Mouse (Mus musculus) kidney, embryonic 15.5 days (tissue): Measurements from ENCODE around the gene Comt. TPM values are rescaled to one million over a fixed set of nuclear protein-coding genes. Genes with fewer than 3 reads are reported as not detected.

ENCODE experiments used
- ATAC-seq: fragments of 200-750 bp; cut with Nextera tagmentation; replicated peaks from 2 replicates; pipeline ENCODE4 v1.8.0; 2017; ENCODE audit warnings: moderate TSS enrichment; ENCODE audit not compliant: low FRiP score
- H3K27ac ChIP-seq: fragments of 300-500 bp; sonication (generic); 2 replicates; pipeline ENCODE4 v1.5.1; 2015; ENCODE audit warnings: mild to moderate bottlenecking, inconsistent platforms
- H3K27me3 ChIP-seq: fragments of 300-500 bp; sonication (generic); 2 replicates; pipeline ENCODE4 v1.6.1; 2015; ENCODE audit warnings: inconsistent platforms
- H3K36me3 ChIP-seq: fragments of 300-500 bp; sonication (generic); 2 replicates; pipeline ENCODE4 v1.6.1; 2015; ENCODE audit warnings: inconsistent platforms
- H3K4me1 ChIP-seq: fragments of 300-500 bp; sonication (generic); 2 replicates; pipeline ENCODE4 v1.6.1; 2015; ENCODE audit warnings: inconsistent platforms
- H3K4me2 ChIP-seq: fragments of 300-500 bp; sonication (generic); 2 replicates; pipeline ENCODE4 v1.6.1; 2015; ENCODE audit warnings: moderate library complexity, mild to moderate bottlenecking, inconsistent platforms
- H3K4me3 ChIP-seq: fragments of 300-500 bp; sonication (generic); replicated peaks from 2 replicates; pipeline ENCODE4 v1.5.1; 2015; ENCODE audit warnings: mild to moderate bottlenecking, inconsistent platforms
- H3K9ac ChIP-seq: fragments of 300-500 bp; sonication (generic); 2 replicates; pipeline ENCODE4 v1.6.1; 2015; ENCODE audit warnings: mild to moderate bottlenecking, inconsistent platforms
- H3K9me3 ChIP-seq: fragments of 300-500 bp; sonication (generic); replicated peaks from 2 replicates; pipeline ENCODE4 v1.6.1; 2016; ENCODE audit warnings: inconsistent platforms
- WGBS: fragments of 180-500 bp; shearing (Covaris S2); methylation state at CpG from one replicate; pipeline ENCODE4 v1.1.7; 2015; ENCODE audit warnings: mixed read lengths; 5-methylcytosine and 5-hydroxymethylcytosine counted together
- polyA plus RNA-seq: library from polyadenylated mRNA; unstranded; fragments of >200 nt; fragmentation: Nextera tagmentation; extraction: Ambion mirVana; gene quantifications from 2 replicates; pipeline ENCODE4 v1.2.1, GENCODE M21; 2015

Gene Comt
- polyA plus RNA-seq, 1 experiment from 2014 or later = 103 TPM

DNA sequence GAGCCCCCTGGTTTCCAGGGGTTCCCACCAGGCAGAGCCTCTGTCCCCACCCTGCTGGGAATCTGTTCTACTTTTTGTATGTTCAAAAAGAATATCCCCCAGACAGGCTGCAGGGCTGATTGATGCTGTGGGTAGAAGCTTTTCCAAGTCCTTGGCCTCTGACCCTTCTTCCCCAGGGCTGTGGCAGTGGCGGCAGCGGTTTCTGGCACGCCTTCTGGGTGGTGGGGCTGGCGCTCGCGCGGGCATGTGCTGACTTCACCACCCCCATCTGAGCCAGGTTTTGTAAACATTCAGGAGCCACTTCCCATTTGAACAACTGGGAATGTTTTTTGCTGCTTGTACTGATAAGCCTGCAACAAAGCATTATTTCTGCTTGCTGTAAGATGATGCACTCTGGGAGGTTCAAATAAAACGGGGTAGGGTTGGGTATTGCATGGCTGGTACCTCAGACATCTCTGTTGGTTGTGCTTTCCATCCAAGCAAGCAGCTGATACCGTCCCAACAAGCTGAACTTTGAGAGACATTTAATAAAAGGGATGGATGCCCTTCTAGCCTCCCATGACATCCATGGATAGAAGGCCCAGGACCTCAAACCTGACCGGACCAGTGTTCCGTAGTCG is 32.8 kb upstream of the Comt start:
- peaks cover 19% of the 10 kb centered on the region for H3K36me3 ChIP-seq
- 11% methylated on average over 12 of the region's 12 CpGs for WGBS
- no peak; the same call in 1 of the 2 replicates for ATAC-seq
- H3K4me1 ChIP-seq = peaks cover 22% of the 10 kb centered on the region
- H3K9me3 ChIP-seq = no peaks in the 10 kb centered on the region
- H3K27ac ChIP-seq = 0 out of 2 replicates have a peak overlapping the region, but pooled peaks have one; percentile 7
- peak overlapping the region; percentile 15 for H3K4me2 ChIP-seq
- no peak overlapping the region for H3K9ac ChIP-seq
- no peak overlapping the region for H3K4me3 ChIP-seq
- H3K27me3 ChIP-seq = peaks cover 25% of the 10 kb centered on the region

DNA sequence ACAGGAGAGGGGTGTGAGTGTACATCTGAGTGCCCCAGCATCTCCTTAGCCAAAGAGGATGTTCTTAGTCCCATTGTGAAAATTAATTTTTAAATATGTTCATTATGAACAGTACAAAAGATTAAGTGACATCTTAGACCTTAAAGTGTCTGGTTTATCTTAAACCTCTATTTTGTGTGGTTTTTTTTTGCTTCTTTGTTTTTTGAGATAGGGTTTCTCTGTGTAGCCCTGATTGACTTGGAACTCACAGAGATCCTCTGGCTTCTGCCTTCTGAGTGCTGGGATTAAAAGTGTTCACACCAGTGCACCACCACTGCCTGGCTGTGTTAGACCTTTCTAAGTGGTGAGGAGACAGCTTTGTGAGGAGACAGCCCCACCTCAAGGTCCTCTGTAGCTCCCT is 32.0 kb upstream of the Comt start:
- H3K27me3 ChIP-seq = peaks cover 30% of the 10 kb centered on the region
- no peak overlapping the region for H3K4me3 ChIP-seq
- peaks cover 19% of the 10 kb centered on the region for H3K36me3 ChIP-seq
- no peak overlapping the region for H3K27ac ChIP-seq
- peaks cover 28% of the 10 kb centered on the region for H3K4me1 ChIP-seq
- H3K4me2 ChIP-seq = no peak overlapping the region
- no peak for ATAC-seq
- no peak overlapping the region for H3K9ac ChIP-seq
- no peaks in the 10 kb centered on the region for H3K9me3 ChIP-seq

DNA sequence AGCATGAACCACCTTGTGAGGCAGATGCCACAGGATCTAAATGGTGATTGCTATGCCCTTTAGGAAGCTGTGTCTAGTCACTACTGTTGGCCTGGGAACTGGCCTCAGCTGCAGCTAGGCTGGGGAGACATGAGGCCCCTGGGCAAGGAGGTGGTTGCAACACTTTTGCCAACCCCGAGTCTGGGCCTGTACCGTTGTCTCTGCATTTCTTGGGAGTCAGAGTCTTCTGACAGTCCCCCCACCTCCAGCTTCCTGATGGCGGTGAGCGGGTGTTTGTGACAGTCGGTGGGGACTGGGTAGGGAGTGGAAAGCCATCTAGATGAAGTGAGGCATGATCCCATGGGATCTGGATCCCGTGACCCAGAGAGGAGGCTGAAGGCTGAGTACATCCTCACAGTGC is 28.8 kb upstream of the Comt start:
- no peak for ATAC-seq
- Histone ChIP-seq H3K9me3 (no peaks in the 10 kb centered on the region), H3K4me2 (no peak overlapping the region), H3K36me3 (peaks cover 19% of the 10 kb centered on the region), H3K4me3 (no peak overlapping the region), H3K27ac (no peak overlapping the region), H3K4me1 (peaks cover 43% of the 10 kb centered on the region), H3K27me3 (peaks cover 28% of the 10 kb centered on the region), H3K9ac (no peak overlapping the region)
- 87% methylated on average over 6 of the region's 6 CpGs for WGBS

DNA sequence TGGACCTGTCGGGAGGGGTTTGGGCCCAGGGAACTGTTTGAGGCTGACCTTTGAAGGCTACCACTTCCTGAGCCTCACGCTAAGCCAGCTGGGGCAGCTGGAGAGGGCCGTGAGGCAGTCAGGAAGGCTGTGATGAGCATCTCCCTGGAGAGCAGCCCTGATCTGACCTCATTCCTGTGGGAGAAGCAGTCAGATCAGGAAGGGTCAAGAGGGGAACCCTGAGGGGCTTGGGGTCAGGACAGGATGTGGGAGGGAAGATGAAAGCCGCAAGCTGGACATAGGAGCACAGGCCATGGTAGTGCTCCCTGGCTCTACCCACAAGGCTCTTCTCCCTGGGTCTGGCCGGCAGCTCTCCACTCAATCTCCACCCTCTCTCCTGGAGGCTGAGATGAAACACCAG is 27.2 kb upstream of the Comt start:
- peaks cover 31% of the 10 kb centered on the region for H3K4me1 ChIP-seq
- 0 out of 2 replicates have a peak, but pooled peaks have one; percentile 7 for ATAC-seq
- 26% methylated on average over 5 of the region's 5 CpGs for WGBS
- H3K4me2 ChIP-seq = no peak overlapping the region
- no peak overlapping the region for H3K9ac ChIP-seq
- no peak overlapping the region for H3K4me3 ChIP-seq
- H3K36me3 ChIP-seq = peaks cover 19% of the 10 kb centered on the region
- H3K27me3 ChIP-seq = peaks cover 33% of the 10 kb centered on the region
- H3K9me3 ChIP-seq = no peaks in the 10 kb centered on the region
- no peak overlapping the region for H3K27ac ChIP-seq

DNA sequence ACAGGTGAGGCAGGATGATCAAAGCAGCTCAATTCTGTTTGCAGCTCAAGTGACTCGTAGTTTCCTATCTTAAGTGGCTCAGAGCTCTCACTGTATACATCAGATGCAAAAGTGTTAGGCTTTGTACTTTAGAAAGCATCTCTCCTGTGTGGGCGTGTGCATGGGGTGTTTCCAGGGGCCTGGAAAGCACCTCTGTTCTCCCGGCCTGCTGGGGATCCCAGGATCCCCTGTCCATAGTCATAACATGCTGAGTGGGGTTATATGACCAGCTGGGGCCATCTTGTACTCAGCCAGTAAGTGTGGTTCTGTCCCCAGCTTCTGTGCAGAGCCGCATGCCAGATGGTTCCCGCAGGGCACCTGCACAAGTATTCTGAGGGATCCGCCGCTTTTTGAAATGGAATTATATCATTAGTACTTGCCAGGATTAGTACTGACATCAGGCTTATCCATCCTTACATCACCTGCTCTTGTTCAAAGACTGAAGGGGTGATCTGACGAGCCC is 25.8 kb upstream of the Comt start:
- Histone ChIP-seq H3K4me1 (peaks cover 42% of the 10 kb centered on the region), H3K4me3 (no peak overlapping the region), H3K4me2 (no peak overlapping the region), H3K27ac (no peak overlapping the region), H3K27me3 (peaks cover 26% of the 10 kb centered on the region), H3K9ac (no peak overlapping the region; the same call in 1 of the 2 replicates), H3K36me3 (peaks cover 14% of the 10 kb centered on the region), H3K9me3 (no peaks in the 10 kb centered on the region)
- no peak for ATAC-seq
- WGBS = 82% methylated on average over 8 of the region's 8 CpGs

DNA sequence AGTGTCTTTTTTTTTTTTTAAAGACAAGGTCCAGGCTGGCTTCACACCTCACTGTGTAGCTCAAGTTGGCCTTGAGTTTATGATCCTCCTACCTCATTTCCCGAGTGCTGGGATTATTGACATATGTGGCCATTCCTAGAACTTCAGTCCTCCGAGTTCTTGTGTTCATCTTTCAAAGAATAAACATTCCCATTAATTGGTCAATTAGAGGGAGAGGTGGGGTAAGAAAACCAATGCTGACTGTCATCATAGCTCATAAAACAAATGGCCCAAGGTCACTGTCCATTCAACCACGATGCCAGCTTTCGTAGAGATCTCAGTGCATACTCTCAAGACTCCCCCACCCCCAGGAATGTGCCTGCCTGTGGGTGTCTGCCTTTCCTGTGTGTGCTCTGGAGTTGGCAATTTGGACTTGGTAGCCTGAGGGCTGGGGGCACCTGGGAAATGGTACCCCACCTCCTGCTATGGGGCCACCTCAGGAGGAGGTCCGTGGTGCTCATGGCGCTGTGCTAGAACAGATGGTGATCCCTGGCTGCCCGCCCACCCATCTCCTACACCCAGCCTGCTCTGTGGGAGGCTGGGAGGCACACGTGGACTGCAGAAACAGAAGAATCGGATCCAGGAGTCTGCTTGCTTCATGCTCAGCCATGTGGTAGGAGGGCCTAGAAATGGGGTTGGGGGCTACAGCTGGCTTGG is 25.0 kb upstream of the Comt start:
- Histone ChIP-seq H3K27me3 (peaks cover 19% of the 10 kb centered on the region), H3K9ac (no peak overlapping the region; the same call in 1 of the 2 replicates), H3K9me3 (no peaks in the 10 kb centered on the region), H3K4me1 (peaks cover 49% of the 10 kb centered on the region), H3K27ac (no peak overlapping the region), H3K4me2 (no peak overlapping the region), H3K4me3 (no peak overlapping the region), H3K36me3 (peaks cover 6% of the 10 kb centered on the region)
- 33% methylated on average over 9 of the region's 9 CpGs for WGBS
- peak; percentile 59 for ATAC-seq

DNA sequence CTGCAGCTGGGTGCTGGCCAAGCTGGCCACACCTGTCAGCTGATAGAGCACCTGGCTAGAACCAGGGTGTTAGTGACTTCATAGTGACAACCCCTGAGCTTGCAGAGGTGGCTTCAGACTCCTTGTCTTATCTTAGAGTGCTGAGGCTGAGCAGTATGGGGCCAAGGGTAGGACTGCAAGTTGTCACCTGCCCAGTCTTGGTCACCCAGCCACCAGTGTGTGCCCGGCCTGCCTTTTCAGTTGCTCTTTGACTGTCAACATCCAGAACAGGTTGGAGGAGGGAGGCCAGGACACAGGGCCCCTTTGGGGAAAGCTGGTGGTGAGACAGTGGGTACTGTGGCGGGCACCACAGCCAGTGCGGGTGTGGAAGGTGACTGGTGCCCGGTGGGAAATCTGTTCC is 22.4 kb upstream of the Comt start:
- Histone ChIP-seq H3K27me3 (peaks cover 11% of the 10 kb centered on the region), H3K9ac (no peak overlapping the region), H3K9me3 (no peaks in the 10 kb centered on the region), H3K4me3 (no peak overlapping the region), H3K4me2 (no peak overlapping the region), H3K4me1 (peaks cover 46% of the 10 kb centered on the region), H3K36me3 (peaks cover 12% of the 10 kb centered on the region), H3K27ac (no peak overlapping the region)
- ATAC-seq = no peak
- WGBS = 99% methylated on average over 4 of the region's 4 CpGs

DNA sequence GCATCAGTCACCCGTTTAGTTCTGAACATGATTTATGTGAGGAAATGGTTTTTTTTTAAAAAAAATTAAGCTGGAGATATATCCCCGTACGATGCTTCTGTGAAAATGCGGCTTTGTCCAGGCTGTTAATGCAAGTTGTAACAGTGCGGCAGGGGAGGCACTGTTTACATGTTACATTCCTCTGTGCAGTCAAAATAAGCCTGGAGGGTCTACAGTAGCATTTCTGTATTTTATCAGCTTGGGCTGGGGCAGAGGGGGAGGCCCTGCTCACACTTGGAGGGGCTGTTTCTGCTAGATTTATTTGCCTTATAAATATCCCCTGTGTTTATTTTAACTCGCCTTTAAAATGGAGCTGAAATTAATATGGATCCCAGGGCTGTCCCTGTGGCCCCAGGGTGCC is 21.5 kb upstream of the Comt start:
- 15% methylated on average over 6 of the region's 6 CpGs for WGBS
- 0 out of 2 replicates have a peak, but pooled peaks have one; percentile 56 for ATAC-seq
- H3K27ac ChIP-seq = peak overlapping the region; percentile 71

DNA sequence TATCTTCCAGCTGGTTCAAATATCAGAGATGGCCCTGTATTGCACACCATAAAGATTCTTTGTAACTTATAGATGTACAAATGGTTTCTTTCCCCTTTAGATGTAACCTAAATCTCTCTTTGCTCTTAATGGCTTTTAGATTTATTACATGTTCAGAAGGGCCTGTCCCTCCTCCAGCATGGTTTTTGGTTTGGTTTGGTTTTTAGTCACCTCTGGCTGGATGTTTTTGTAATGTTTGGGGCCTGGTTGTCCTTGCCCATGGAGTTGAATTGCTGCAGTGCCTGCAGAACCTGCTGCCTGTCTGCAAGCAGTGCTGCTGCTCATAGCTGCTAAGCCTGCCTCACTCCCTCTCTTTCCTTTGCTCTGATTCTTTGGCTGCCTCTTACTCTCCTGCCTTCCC is 20.6 kb upstream of the Comt start:
- H3K27ac ChIP-seq = peak overlapping the region; percentile 77
- H3K4me1 ChIP-seq = peaks cover 36% of the 10 kb centered on the region
- H3K4me2 ChIP-seq = no peak overlapping the region
- peaks cover 15% of the 10 kb centered on the region for H3K36me3 ChIP-seq
- no peak for ATAC-seq
- H3K4me3 ChIP-seq = no peak overlapping the region
- no peak overlapping the region for H3K9ac ChIP-seq
- H3K9me3 ChIP-seq = no peaks in the 10 kb centered on the region
- peaks cover 6% of the 10 kb centered on the region; the same call in 1 of the 2 replicates for H3K27me3 ChIP-seq

More for the DNA sequence above, 21.5 kb upstream of the Comt start:
- H3K27me3 ChIP-seq = peaks cover 5% of the 10 kb centered on the region; the same call in 1 of the 2 replicates
- H3K9me3 ChIP-seq = no peaks in the 10 kb centered on the region
- peaks cover 12% of the 10 kb centered on the region for H3K36me3 ChIP-seq
- peaks cover 41% of the 10 kb centered on the region for H3K4me1 ChIP-seq
- no peak overlapping the region for H3K4me3 ChIP-seq
- no peak overlapping the region for H3K9ac ChIP-seq
- no peak overlapping the region for H3K4me2 ChIP-seq

DNA sequence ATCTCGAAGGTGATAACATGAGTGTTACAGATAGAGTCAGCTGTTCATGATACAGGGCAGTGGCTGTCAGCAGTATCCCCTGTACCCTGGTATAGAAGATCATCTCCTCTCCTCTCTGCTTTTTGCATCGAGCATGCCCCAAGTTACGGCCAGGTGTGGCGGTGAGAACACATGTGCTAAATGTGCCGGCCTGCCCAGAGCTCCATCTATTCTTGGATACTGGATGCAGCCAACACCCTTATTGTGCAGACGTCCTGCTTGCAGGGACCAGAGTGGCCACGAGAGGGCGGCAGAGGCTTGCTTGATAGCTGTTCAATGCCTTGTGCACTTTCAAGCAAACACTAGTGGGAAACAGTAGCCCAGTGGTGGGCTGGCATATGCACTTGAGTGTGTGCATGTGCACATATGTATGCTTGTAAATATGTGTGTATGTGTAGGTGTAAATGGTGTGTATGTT is 16.8 kb upstream of the Comt start:
- 29% methylated on average over 8 of the region's 8 CpGs for WGBS
- Histone ChIP-seq H3K27me3 (peaks cover 9% of the 10 kb centered on the region; the same call in 1 of the 2 replicates), H3K4me3 (no peak overlapping the region), H3K4me2 (no peak overlapping the region), H3K9ac (no peak overlapping the region), H3K36me3 (peaks cover 36% of the 10 kb centered on the region), H3K9me3 (no peaks in the 10 kb centered on the region), H3K4me1 (peaks cover 14% of the 10 kb centered on the region), H3K27ac (no peak overlapping the region)
- ATAC-seq = peak; percentile 54; the same call in 1 of the 2 replicates

DNA sequence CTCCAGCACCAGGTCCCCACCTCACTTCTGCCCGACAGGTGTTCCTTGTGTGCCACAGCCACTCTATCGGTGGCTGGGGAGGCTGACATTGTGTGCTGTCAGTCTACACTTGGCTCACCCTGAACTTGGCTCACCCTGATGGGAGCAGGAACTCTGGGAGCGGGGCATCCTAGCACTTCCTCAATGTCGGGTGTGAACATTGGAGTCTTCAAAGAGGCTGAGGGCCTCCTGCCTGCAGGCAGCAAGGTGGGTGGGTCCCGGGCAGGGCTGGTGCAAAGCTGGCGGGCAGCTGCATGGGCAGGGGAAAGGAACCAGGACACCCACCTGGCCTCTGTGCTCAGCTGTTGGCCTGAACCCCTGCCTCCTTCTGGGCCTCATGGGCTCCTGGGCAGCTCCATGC is 9.5 kb upstream of the Comt start:
- Histone ChIP-seq H3K27ac (no peak overlapping the region), H3K9ac (no peak overlapping the region), H3K27me3 (no peaks in the 10 kb centered on the region), H3K36me3 (peaks cover 42% of the 10 kb centered on the region), H3K4me1 (no peaks in the 10 kb centered on the region), H3K9me3 (no peaks in the 10 kb centered on the region), H3K4me3 (no peak overlapping the region), H3K4me2 (no peak overlapping the region)
- ATAC-seq = no peak
- 83% methylated on average over 6 of the region's 6 CpGs for WGBS

DNA sequence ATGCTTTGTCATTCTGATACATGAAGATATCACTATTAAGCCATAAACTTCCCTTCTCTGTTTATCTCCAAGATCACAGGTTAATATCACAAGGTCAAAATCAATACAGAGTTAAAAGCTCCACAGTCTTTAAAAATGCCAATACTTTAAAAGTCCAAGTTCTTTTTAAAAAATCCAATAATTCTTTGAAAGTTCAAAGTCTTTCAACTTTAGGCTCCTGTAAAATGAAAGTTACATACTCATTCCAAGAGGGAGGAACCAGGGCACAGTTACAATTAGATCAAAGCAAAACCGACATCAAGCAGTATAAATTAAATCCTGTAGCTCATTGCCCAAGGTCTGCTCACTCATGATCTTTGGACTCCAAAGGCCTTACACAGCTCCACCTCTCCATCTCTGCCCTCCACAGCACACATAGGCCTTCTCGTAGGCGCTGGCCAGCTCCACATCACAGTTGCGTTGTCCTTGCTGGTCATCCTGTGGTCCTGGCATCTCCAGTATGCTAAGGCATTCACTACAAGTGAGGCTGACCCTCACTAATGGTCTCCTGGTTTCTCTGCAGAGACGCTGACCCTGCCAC is 6.8 kb upstream of the Comt start:
- no peak overlapping the region for H3K4me2 ChIP-seq
- WGBS = 89% methylated on average over 5 of the region's 5 CpGs
- H3K4me1 ChIP-seq = no peaks in the 10 kb centered on the region
- no peak overlapping the region for H3K4me3 ChIP-seq
- no peaks in the 10 kb centered on the region for H3K27me3 ChIP-seq
- peaks cover 33% of the 10 kb centered on the region for H3K36me3 ChIP-seq
- H3K27ac ChIP-seq = no peak overlapping the region
- H3K9ac ChIP-seq = no peak overlapping the region
- H3K9me3 ChIP-seq = no peaks in the 10 kb centered on the region
- ATAC-seq = no peak
